Mouse (Mus musculus): ENCODE data around the gene Gm20388. TPM values are rescaled to one million over a fixed set of nuclear protein-coding genes. Genes with fewer than 3 reads are reported as not detected.

The Gm20388 gene
- polyA plus RNA-seq, 1 experiment = 59.3 TPM

DNA sequence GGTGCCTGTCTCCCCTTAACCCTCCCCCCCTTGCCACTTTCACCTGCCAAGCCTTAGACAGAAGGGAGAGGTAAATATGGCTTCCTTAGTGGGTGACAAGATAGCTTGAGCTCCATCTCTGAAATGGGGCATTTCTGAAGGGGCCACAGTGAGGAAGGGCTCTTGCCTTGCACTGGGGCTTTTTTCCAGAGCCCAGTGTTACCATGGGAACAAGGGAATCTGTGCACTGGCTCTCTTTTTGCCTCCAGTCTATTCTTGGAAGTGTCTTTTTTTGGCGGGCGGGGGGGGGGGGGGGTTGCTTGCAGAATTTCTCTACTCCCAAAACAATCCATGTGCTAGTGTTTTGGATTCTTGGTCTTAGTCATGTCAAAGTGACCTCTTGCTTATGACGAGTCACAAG is 2104.0 kb downstream of the Gm20388 start:
- no peak for DNase-seq (ENCODE audit: low read depth)
- TF ChIP-seq CTCF (IDR thresholded peaks at IDR 0.05; ENCODE audit: borderline replicate concordance, extremely low read depth, insufficient read depth, insufficient read length) (no peak), POLR2A (IDR thresholded peaks at IDR 0.05; ENCODE audit: borderline replicate concordance, extremely low read depth, insufficient read depth, insufficient read length, poor library complexity, severe bottlenecking) (no peak)

DNA sequence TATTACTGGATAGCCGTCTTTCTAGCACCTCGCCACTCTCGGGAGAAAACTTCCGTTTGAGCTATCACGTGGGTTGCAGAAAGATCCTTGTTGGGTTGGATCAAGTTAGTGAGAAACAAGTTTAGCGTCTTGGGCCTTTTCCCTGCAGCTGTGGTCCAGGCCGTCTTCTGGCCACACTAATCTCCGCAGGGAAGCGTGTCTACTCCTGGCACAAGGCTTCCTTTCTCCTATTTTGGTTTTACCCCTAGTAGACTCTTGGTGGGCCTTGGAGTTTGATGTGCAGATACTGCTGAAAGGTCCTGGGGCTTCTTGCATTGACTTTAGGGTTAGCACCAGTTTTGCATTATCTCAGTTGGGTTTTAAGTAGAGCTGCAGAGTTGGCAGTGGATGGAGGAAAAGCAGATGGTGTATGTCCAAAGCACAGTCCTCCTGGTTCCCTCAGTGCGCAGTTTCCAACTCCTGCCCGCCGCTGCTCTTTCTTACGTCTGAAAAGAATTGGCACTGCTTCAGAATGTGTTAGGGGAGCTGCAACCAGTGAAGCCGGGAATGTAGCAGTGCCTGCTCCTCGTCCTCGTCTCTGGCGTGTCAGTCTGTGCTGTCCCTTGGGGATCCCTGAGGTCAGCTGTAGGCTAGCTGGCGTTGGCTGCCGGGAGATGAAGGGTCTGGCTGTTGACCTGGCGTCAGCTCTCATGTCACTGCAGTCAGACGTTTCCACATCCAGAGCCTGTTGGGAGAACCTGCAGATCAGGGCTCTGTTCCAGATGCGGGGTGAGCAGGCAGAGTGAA is 2107.6 kb downstream of the Gm20388 start:
- peak; percentile 63 for DNase-seq (ENCODE audit: low read depth)

DNA sequence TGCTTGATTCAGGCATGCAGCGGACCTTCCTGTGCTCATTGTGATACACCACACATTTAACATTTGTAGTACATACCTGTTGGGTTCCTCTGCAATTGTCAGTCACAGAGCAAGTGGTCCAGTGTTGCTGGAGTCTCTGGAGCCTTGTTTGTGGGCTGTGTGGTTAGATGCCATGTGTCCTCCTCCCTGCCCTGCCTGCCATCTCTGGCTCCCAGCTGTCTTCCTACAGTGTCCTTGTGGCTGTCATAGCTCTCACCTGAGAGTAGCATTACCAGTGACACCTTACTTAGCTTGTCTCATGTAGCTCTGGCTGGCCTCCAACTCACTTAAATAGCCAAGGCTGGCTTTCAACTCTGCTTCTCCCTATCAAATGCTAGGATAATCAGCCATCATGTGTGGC is 2108.5 kb downstream of the Gm20388 start:
- TF ChIP-seq POLR2A (IDR thresholded peaks at IDR 0.05; ENCODE audit: borderline replicate concordance, extremely low read depth, insufficient read depth, insufficient read length, poor library complexity, severe bottlenecking) (no peak), CTCF (IDR thresholded peaks at IDR 0.05; ENCODE audit: borderline replicate concordance, extremely low read depth, insufficient read depth, insufficient read length) (no peak)
- no peak for DNase-seq (ENCODE audit: low read depth)

More for the DNA sequence above, 2107.6 kb downstream of the Gm20388 start:
- TF ChIP-seq CTCF (IDR thresholded peaks at IDR 0.05; ENCODE audit: borderline replicate concordance, extremely low read depth, insufficient read depth, insufficient read length) = no peak
- no peak for TF ChIP-seq POLR2A (IDR thresholded peaks at IDR 0.05; ENCODE audit: borderline replicate concordance, extremely low read depth, insufficient read depth, insufficient read length, poor library complexity, severe bottlenecking)

- DNase-seq (ENCODE audit: low read depth) = no peak
- TF ChIP-seq POLR2A (IDR thresholded peaks at IDR 0.05; ENCODE audit: borderline replicate concordance, extremely low read depth, insufficient read depth, insufficient read length, poor library complexity, severe bottlenecking) (no peak), CTCF (IDR thresholded peaks at IDR 0.05; ENCODE audit: borderline replicate concordance, extremely low read depth, insufficient read depth, insufficient read length) (no peak)
These were observed 2109.6 kb downstream of the Gm20388 start for GRCm38 (mm10) chr8:122020050-122020771.

DNA sequence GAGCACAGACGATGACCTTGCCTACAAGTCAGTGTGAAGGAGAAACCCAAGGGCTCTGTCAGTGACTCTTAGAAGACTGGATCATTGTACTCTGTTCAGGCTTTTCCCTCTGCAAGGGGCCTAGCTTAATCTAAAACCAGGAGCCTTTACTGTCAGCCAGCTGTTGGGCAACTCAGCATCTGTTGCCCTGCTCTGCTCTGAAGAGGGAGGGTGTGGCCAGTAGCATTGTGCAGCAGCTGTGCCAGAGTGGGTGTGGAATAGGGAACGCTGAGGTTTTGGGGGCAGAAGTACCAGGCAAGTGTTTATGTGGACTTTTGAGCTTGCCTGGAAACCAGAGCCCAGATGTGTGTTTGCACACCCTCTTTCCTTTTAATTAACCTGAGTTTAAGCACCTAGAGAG is 2111.1 kb downstream of the Gm20388 start:
- TF ChIP-seq CTCF (IDR thresholded peaks at IDR 0.05; ENCODE audit: borderline replicate concordance, extremely low read depth, insufficient read depth, insufficient read length) (no peak), POLR2A (IDR thresholded peaks at IDR 0.05; ENCODE audit: borderline replicate concordance, extremely low read depth, insufficient read depth, insufficient read length, poor library complexity, severe bottlenecking) (no peak)
- DNase-seq (ENCODE audit: low read depth) = no peak

GRCm38 (mm10) chr8:122022274-122022673 is 2111.6 kb downstream of the Gm20388 start:
- no peak for DNase-seq (ENCODE audit: low read depth)

DNA sequence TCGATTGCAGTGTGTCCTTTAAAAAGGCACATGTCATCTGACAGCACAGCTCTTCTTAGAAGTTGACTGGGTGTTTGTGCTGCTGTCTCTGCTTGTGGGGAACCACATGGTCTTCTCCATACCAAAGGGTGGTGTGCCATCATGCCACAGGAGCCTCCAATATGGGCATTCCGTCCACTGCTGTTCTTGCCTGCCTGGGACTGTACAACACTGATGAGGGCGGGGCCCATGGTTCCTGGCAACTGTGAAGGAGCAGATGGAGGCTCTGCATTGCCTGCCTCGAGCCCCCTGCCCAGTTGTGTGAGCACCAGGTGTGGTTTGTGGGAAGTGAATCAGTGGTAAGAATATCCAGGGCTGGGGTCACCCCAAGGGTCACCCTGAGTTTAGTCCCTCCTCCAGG is 2112.1 kb downstream of the Gm20388 start:
- DNase-seq (ENCODE audit: low read depth) = peak; percentile 25
- TF ChIP-seq CTCF (IDR thresholded peaks at IDR 0.05; ENCODE audit: borderline replicate concordance, extremely low read depth, insufficient read depth, insufficient read length) (no peak), POLR2A (IDR thresholded peaks at IDR 0.05; ENCODE audit: borderline replicate concordance, extremely low read depth, insufficient read depth, insufficient read length, poor library complexity, severe bottlenecking) (no peak)

More at GRCm38 (mm10) chr8:122022274-122022673, 2111.6 kb downstream of the Gm20388 start:
- no peak for TF ChIP-seq CTCF (IDR thresholded peaks at IDR 0.05; ENCODE audit: borderline replicate concordance, extremely low read depth, insufficient read depth, insufficient read length)
- no peak for TF ChIP-seq POLR2A (IDR thresholded peaks at IDR 0.05; ENCODE audit: borderline replicate concordance, extremely low read depth, insufficient read depth, insufficient read length, poor library complexity, severe bottlenecking)

GRCm38 (mm10) chr8:122025546-122025945 is 2114.9 kb downstream of the Gm20388 start:
- DNase-seq (ENCODE audit: low read depth) = no peak
- TF ChIP-seq CTCF (IDR thresholded peaks at IDR 0.05; ENCODE audit: borderline replicate concordance, extremely low read depth, insufficient read depth, insufficient read length) (no peak), POLR2A (IDR thresholded peaks at IDR 0.05; ENCODE audit: borderline replicate concordance, extremely low read depth, insufficient read depth, insufficient read length, poor library complexity, severe bottlenecking) (no peak)

DNA sequence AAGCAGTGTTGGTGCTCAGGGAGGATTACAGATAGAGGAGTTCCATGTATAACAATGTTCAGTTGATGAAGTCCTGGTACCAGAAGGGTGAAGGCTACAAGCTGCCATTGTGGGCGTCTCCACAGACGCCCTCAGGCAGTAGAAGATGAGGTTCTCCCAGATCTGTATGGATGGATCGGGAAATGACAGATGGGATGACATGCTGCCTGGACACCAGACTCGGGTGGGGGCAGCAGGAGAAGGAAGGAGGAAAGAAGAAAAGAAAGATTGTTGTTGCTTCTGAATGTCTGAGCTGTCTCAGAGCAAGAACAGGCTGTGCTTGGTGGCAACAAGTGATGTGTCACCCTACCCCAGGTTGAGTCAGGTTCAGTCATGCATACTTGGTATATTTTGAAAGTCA is 2117.5 kb downstream of the Gm20388 start:
- TF ChIP-seq CTCF (IDR thresholded peaks at IDR 0.05; ENCODE audit: borderline replicate concordance, extremely low read depth, insufficient read depth, insufficient read length) (no peak), POLR2A (IDR thresholded peaks at IDR 0.05; ENCODE audit: borderline replicate concordance, extremely low read depth, insufficient read depth, insufficient read length, poor library complexity, severe bottlenecking) (no peak)
- no peak for DNase-seq (ENCODE audit: low read depth)

DNA sequence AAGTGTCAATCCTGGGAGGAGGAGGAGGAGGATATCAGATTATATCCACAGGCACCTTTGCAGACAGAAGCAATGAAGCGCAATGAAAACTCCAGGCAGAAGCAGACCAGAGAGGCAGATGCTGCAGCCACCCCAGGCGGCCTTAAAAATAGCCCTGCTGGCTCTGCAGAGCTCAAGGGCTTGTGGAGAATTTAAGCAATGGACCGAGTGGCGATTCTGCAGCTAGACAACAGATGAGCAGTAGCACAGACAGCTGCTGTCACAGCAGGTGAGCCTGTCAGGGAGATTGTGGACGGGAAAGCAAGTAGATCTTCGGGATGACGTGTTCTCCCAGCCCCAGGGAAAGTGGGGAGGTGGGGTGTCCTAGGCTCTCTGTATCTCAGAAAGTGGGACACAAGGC is 2120.3 kb downstream of the Gm20388 start:
- TF ChIP-seq POLR2A (IDR thresholded peaks at IDR 0.05; ENCODE audit: borderline replicate concordance, extremely low read depth, insufficient read depth, insufficient read length, poor library complexity, severe bottlenecking) (no peak), CTCF (IDR thresholded peaks at IDR 0.05; ENCODE audit: borderline replicate concordance, extremely low read depth, insufficient read depth, insufficient read length) (no peak)
- peak; percentile 39 for DNase-seq (ENCODE audit: low read depth)

DNA sequence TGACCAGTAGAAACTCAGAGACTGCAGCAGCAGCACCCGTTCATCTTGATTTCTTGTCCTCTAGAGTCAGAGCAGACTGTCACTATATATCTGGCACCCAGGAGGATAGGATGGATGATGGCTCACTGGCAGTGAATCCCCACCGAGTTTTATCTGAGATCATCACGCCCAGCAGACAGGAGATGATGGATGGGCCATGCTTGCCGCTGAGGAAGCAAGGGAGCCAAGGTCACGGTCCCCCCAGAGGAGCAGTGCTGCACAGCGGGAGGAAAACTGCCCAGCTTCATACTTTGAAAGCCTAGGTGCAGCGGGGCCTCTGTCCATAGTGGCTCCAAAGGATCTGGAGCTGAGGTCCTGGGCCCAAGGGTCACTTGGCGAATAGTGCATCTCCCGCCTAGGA is 2122.1 kb downstream of the Gm20388 start:
- no peak for DNase-seq (ENCODE audit: low read depth)
- TF ChIP-seq CTCF (IDR thresholded peaks at IDR 0.05; ENCODE audit: borderline replicate concordance, extremely low read depth, insufficient read depth, insufficient read length) = no peak
- no peak for TF ChIP-seq POLR2A (IDR thresholded peaks at IDR 0.05; ENCODE audit: borderline replicate concordance, extremely low read depth, insufficient read depth, insufficient read length, poor library complexity, severe bottlenecking)

All from brain, embryonic 14.5 days (tissue).